Mouse (Mus musculus) adrenal gland, postnatal 14 days (tissue): ENCODE measurements around the gene Dnah1. TPM values are rescaled to one million over a fixed set of nuclear protein-coding genes. Genes with fewer than 3 reads are reported as not detected.

Source experiments
- DNase-seq: peaks from one replicate; pipeline ENCODE4 v3.0.0; 2021; ENCODE audit warnings: mixed read lengths
- total RNA-seq: library from RNA; stranded (reverse); gene quantifications from 2 replicates; pipeline ENCODE4 v1.2.3, GENCODE M21; 2021

The Dnah1 gene
- total RNA-seq, 1 experiment from 2014 or later = 1.0 TPM

DNA sequence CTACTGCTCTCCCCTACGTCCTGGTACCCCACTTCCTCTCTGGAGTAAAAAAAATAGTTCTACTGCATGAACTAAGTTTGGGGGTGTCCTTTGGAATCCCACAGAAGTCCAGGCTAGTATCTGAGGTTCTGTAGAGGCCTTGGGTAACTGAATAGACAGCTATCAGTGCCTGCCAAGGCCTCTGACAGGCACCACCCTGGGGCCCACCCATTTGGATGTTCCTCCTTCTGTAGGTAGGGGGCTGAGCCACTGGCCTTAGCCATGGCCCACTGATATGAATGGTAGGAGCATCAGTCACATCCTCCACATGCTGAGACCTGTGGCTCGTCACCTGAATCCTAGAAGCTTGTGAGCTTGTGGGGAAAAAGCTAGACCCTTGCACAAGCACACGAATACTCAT lies 5.9 kb downstream of the Dnah1 start:
- DNase-seq = no peak

DNA sequence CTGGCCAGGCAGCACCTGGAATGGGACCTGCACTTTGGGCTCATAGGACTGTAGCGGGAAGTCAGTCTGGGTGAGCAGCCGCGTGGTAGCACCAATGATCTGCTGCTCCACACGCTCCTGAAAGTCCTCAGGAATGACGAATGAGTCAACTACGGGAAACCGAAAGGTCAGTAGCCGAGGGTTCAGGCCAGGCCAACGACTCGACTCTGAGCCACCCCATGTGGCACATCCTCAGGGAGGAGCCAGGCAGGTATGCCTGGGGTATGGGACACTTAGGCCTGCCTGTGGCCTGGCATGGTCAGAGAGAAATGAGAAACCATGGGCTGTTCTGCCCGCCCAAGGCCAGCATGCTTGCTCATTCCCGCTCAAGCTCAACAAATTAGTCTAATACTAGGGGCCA lies 7.1 kb downstream of the Dnah1 start:
- DNase-seq = peak; percentile 51

DNA sequence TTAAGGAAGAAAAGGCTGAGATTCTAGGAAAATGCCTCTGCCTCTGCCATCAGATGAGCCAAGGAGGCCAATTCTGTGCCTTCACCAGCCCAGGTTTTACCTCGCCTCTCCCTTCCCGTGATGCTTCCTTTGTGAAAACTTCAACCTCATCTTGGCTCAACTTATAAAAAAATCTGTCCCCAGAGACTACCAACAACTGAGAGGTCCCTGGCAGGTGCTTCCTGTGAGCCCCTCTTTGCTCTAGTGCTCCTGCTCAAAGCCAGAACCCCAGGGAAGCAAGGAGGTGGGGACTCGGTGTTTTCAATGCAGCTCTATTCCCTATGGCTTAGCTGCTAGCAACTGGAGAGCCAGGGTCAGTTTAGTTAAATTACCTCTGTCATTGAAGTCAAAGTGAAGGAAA lies 10.5 kb downstream of the Dnah1 start:
- no peak for DNase-seq

DNA sequence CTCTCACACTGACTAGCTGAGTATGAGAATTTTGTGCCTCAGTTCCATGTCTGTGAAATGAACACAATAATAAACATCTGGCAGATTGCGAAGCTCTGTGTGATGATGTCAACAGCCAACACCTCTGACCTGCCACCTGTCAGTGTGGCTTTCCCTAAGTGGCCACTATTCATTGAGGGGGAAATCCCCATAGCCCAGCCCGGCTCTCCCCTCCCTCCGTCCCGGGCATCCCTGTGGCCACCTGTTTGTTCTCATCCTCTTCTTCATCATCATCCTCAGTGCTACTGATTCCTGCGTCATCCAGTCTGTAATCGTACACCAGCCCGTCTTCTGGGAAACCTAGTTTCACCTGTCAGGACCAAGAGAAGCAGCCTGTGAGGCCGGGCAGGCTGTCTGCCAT lies 38.0 kb downstream of the Dnah1 start:
- DNase-seq = no peak

DNA sequence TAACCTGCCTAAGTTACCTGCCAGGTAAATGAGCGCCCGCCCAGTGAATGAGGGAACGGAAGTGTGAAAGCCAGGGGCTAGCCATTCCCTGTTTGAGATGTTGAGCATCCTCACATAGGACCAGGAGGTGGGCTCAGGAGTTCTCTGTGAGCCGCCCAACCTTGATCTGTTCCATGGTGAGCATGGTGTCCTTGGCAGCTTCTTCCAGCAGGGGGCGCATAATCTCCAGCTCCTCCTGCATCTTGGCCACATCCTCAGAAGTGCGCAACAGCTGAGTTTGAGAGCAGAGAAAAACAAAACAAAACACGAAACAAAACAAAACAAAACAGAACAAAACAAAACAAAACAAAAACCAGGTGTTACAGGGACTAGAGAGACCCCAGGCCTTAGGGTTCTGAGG lies 51.5 kb downstream of the Dnah1 start:
- peak; percentile 89 for DNase-seq

DNA sequence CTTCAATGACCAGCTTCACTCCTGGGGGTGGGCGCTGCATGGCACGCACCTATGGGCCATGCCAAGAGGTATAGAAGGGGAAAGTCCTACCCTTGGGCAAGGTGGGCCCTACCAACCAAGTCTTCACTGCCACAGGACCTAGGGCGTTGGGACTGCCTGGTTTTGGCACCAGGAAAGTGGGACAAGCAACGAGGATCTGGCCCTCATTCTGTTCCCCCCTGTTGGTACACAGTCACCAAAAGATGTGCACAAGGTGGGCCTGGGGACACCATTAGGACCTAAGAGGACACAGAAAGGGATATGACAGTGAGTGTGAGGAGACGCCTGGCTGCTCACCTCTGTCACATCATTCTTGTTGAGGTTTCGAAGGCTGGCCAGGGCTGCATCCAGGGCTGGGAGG lies 52.6 kb downstream of the Dnah1 start:
- no peak for DNase-seq

DNA sequence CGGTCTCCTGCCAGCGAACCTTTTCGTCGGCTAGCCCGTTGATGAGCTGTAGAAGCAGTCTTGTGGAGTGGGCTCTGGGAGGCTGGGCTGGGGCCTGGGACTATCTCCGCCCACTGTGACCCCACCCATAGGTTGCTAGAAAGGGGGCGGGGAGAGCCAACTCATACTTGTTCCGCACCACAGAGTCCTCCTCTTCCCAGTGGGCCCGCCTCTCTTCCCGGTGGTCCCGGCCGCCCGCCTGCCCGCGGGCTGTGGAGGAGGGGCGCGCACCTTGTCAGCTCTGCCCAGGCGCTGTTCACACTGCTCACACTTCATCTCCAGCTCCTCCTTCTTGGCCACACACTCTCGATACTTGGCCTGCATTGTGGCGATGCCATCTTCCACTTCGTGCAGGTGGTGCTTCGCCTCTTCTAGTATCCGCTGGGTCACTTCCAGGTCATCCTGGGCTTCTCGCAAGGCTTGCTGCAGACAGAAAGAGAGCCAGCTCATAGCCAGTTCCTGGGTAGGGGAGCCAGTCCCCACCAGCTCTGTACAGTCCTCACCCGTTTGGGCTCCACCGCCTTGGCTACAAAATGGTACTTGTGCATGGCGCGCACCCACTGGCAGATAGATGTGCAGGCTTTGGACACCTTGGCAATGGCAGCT lies 54.1 kb downstream of the Dnah1 start:
- DNase-seq = peak; percentile 43

DNA sequence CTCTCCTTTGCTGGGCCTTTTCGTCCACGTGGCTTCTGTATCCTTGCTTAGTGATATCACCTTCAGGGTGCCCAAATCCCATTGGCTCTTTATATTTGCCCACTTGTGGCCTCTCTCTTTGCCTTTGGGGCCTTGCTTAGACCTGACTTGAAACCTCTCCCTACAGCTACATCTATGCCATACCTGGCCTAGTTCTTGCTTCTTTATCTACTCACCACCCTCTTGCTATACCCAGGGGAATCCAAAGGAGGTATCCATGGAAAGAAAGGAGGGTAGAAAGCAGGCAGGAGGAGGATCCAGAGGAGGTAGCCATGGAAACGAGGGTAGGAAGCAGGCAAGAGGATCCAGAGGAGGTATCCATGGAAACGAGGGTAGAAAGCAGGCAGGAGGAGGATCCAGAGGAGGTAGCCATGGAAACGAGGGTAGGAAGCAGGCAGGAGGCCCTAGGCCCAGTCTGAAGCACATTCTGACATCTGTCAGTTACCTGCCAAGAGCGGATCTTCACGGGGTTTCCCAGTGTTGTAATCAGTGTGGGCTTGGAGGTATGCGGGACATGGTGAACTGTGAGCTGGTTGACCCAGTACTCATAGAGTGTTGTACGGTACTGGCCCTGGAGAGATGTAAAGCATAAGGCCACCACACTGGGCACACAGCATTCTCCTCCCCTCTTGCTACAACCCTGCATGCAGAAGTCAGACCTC lies 55.2 kb downstream of the Dnah1 start:
- DNase-seq = no peak

DNA sequence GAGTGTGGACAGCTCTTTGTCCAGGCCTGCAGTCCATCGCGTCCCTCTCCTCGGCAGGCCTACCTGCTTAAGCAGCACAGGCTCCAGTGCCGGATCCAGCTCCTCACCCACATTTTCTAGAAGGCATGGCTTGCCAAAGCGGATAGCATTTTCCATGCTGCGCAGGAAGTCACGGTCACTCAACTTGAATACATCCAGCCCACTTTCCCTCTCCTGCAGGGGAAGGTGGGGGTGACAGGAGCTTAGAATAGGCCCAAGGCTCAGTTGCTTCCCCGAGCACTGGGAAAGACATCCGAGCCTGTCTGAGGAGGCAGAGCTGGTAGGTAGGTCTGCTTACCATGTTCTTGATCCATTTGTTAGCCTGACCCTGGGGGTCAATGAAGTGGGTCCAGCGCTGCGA lies 56.0 kb downstream of the Dnah1 start:
- no peak for DNase-seq

DNA sequence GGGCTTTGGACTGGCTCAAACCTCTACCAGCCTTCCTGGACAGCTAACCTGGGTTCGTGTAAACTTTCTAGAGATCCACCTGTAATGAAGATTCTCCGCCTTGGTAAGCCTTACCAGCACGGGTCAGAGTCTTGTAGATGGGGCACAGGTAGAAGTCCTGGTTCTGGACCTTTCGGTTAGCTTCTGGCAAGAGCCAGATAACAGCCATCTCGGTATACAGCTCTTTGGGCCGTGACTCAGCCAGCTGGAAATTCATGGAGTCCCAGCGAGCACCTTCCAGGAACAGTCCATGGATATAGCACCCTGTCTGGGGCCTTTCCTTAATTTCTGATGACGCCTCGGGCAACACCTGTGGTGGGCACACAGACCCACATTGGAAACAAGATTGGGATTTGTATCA lies 62.8 kb downstream of the Dnah1 start:
- no peak for DNase-seq

DNA sequence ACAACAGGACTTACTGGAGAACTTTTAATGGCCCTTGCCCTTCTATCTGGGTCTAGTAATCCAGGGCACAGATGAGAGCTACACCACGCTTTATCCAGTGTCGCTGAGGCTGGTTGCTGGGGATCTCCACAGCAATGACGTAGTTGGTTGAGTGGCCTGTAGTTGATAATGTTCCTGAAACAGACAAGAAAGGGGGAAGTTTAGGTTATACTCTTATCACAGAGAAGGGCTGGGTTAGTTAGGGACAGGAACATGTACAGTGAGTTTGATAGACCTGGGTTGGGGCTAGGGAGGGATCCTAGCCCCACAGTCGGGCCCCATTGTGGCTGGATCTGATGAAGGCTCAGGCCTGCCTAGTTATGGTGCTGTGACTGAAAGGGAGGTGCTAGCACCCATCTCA lies 63.3 kb downstream of the Dnah1 start:
- DNase-seq = no peak

DNA sequence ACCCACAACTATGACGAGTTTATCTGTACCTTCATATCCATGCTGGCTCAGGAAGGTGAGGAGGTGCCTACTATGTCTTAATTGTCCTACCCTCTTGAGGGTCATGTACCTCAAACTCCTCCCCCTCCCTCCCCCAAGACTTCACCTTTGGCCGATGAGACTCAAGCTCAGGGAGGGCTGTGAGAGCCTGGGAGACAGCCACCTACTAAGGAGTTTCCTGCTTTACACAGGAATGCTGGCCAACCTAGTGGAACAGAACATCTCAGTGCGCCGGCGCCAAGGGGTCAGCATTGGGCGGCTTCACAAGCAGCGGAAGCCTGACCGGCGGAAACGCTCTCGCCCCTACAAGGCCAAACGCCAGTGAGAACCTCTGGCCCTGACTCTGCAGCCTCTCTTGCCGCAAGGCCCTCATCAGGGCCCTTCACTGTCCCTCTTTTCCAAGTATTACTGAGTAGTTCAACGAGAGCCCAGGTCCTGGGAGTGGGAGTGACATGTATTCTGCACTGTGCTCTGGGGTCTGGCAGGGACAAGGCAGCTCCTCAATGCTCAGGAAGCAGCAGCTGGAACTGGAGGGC lies 65.1 kb downstream of the Dnah1 start:
- no peak for DNase-seq

DNA sequence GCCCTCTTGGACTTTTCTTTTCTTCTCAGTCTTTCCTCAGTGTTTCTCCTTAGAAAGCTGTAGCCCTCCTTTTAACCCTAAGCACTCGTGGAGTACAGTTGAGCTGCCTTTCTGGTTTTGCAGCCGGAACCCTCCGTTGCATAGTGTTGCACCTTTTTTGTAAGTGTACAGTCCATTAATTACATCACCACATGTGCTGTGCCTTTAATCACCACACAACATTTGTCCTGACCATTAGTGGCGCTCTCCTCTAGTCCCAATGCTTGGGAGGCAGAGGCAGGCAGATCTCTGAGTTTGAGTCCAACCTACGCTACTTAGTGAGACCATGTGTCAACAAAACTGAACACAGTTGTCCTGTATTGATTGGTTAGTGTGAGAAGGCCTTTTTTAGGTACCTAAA lies 71.6 kb downstream of the Dnah1 start:
- DNase-seq = peak; percentile 2

DNA sequence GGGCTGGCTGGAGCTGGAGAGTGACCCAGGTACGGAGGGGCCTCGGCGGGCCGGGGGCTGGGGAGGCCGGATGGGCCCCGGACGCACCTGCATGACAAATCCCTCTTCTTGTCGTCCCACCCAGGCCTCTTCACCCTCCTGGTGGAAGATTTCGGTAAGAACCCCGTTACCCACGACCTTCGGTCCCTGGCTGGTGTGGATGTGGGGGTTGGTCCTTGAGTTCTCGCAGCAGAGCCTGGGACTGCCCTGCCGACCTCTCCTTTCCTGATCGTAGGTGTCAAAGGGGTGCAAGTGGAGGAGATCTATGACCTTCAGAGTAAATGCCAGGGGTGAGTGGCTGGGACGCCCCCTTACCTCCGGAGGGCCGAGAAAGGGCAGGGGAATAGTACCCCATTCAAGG lies 72.1 kb downstream of the Dnah1 start:
- DNase-seq = no peak

DNA sequence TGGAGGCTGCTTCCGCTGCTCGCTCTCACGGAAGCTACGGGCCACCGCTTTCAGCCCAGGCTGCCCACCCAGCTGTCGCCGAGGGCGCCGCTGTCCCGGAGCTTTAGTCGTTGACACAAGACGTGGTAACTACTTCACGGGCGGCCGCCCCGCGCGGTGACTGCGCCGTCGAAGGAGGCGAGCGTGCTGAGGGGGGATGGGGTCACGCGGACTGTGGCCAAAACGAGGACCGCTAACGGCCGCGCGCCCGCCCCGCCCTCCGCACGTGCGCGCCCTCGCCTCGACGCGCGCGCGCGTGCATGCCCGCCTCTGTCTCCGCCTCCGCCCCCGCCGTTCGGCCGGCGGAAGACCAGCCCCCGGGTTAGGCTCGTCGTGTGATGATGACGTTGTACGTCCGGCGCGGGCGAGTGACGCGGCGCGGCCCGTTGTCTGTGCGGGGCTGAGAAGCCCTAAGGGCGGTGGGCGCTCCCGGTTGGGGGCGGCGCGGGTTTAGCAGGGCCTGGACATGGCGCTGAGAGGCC lies 72.6 kb downstream of the Dnah1 start, which contains the start of the genes Phf7 and Bap1:
Gene Phf7 (minus strand): TSS at position 234 of the 521 bp plus-strand sequence.
Gene Bap1 (plus strand): TSS at position 367 of the 521 bp plus-strand sequence.
- peak; percentile 98 for DNase-seq

DNA sequence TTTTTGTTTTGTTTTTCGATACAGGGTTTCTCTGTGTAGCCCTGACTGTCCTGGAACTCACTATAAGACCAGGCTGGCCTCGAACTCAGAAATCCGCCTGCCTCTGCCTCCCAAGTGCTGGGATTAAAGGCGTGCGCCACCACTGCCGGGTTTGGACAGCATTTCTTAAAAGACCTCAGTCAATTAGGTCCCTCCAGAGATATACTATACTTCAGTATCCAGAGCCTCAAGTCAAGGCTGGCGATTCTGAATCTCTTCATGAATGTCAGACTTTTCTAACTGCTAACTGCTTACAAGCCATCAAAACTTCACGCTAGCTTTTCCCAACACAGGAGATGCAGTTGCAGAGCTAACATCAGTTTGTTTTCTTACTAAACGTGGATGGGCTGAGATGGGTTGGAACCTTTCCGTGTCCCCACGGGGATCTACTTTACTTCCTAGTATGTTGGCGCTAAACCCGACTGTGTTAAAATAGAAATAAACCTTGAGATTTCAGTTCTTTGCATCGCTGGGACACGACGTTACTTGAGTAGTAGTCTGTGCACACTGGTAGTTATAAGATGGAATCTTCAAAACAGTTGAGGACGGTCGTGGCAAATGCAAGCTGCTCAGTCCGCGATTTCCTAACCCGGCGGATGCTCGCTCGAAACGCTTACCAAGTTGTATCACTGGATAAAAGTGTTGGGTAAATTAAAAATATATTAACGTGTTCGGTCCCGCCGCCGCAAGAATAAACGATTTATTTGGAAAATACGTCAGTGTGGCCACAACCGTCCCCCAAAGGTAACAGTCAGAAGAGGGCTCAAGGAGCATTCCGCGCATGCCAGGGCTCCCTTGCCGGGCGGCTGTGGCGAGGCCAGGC lies 73.2 kb downstream of the Dnah1 start:
- no peak for DNase-seq

DNA sequence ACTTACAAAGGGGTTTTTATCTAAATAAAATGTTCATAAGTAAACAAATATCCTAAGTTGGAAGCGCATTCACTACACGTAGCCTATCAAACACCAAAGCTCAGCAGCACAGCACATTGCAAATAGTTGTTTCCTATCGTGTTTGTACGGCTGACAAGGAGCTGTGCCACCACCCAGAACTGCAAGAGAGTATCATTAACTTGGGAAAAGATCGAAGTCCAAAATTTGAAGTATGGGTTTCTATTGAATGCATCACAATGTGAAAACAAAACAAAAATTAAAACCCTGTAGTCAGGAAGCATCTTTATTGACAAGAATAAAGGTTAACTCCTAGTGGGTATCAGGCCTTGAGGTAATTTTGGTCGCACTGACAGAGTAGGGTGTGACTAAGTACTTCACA lies 75.3 kb downstream of the Dnah1 start:
- DNase-seq = no peak

DNA sequence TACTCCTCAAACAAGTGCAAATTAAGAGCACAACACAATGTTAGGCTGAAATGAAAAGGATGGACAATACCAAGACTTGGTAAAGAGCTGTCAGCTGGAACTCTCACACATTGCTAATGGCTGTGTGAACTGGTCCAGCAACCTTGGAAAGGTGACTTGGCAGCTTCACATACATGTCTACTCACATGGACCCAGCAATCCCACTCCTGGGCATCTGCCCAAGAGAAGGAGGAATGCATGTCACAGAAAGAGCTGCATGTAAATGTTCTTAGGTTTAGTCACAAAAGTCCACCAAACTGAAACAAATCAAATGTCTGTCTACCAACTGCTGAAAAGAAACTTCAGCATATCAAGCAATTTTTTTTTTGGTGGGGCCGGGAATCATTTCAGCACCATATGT lies 77.8 kb downstream of the Dnah1 start:
- DNase-seq = no peak

DNA sequence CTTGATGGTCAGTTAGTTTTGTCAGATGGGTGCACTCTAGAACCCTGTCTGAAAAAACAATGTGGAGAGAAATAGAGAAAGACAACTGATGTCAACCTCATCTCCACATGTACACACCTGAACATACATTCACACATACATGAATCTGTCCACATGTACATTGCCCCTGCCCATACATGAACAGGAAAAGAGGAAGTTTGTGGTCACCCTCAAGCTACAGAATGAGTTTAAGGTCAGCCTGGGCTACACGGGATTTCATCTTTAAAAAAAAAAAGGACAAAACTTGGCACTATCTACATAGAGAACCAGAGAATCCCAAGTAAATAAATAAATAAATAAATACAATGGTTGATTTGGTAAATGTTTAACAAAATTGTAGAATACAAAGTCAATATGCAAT lies 78.9 kb downstream of the Dnah1 start:
- DNase-seq = no peak

DNA sequence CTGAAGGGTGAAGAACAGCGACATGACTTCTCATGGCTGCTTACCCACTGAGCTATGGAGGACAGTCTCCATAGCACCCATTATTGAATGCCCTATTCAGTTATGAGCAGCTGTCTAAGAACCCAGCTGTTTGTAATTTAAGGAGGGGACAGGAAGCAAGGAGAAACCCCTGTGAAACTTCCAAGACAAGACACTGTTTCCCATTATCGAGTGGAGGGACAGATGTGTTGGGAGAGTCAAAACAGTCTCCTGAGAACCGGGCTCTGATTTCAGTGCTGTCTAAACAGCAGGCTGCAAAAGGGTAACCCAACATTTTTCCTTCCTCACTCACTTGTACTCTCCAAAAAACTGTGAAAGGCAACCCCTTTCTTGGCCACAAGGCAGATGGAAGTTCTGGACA lies 83.2 kb downstream of the Dnah1 start:
- DNase-seq = no peak

DNA sequence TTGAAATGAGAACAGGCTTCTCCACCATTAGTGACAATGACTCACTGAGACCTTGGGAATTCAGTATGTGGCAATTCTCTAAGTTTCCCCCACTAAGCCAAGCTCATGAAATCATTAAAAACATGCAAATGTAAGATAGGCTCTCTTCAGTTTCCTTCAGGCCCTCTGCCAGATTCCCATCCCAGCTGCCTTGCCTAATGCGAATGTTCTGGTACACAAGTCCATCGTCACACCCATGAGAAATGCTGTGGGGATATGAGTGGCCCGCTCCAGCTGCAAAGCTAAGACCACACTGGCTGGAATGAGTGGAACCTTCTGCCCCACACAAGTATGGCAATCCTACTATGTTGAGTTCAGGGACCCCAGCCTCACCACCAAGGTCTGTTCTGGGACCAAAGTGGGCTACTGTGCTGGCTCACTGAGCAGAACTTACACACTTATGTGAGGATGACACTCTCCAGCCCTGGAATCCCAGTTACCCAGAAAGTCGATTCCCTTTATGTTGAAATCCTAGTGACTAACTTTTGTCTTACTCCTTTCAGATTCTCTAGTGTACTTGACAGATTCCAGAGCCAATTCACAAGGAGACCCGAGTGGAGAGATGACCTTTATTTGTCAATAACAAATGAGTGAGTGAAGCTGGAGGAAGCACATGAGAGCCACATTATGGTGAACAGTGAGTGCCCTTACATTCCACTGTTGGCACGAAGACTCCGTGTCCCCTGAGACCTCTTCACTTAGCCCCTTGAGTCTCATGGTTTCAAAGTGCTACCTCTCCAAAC lies 86.4 kb downstream of the Dnah1 start:
- DNase-seq = peak; percentile 73
